Mouse (Mus musculus): Measurements from ENCODE around the gene Aip.

Gene Aip

GRCm38 (mm10) chr19:4125741-4126696 lies at the start of gene Aip:
Gene Aip, minus strand, starts transcription at chr19:4125858.
- peak; percentile 98 to 99 for DNase-seq

GRCm38 (mm10) chr19:4172925-4173324 lies 47.3 kb upstream of the Aip start:
- no peak for DNase-seq

- no peak for DNase-seq
Observed at GRCm38 (mm10) chr19:4171393-4172290, 46.0 kb upstream of the Aip start.

GRCm38 (mm10) chr19:4170723-4171392 lies 45.2 kb upstream of the Aip start:
- DNase-seq, result no peak

- DNase-seq, result no peak
Observed at GRCm38 (mm10) chr19:4169810-4170209, 44.2 kb upstream of the Aip start.

GRCm38 (mm10) chr19:4169378-4169784 lies 43.7 kb upstream of the Aip start:
- peak; percentile 99 to 100 for DNase-seq

- DNase-seq, result peak in 1 of 2 experiments; percentile 5
Observed at GRCm38 (mm10) chr19:4166678-4167476, 41.2 kb upstream of the Aip start.

GRCm38 (mm10) chr19:4164721-4165120 lies 39.1 kb upstream of the Aip start:
- peak in 1 of 2 experiments; percentile 5 for DNase-seq

- no peak for DNase-seq
Observed at GRCm38 (mm10) chr19:4164100-4164499, 38.4 kb upstream of the Aip start.

GRCm38 (mm10) chr19:4163543-4163887 lies 37.9 kb upstream of the Aip start:
- DNase-seq, result no peak

- peak; percentile 90 to 92 for DNase-seq
Observed at GRCm38 (mm10) chr19:4162646-4163542, 37.2 kb upstream of the Aip start, which contains the start of gene Rps6kb2. Gene Rps6kb2, minus strand, starts transcription at chr19:4163354.

GRCm38 (mm10) chr19:4159049-4159448 lies 33.4 kb upstream of the Aip start:
- no peak for DNase-seq

- DNase-seq, result no peak
Observed at GRCm38 (mm10) chr19:4156771-4157170, 31.1 kb upstream of the Aip start.

- no peak for DNase-seq
Observed at GRCm38 (mm10) chr19:4156073-4156579, 30.5 kb upstream of the Aip start.

GRCm38 (mm10) chr19:4155223-4156072 lies 29.8 kb upstream of the Aip start:
- no peak for DNase-seq

GRCm38 (mm10) chr19:4154437-4155222 lies 29.0 kb upstream of the Aip start:
- DNase-seq, result peak; percentile 73 to 79

- no peak for DNase-seq
Observed at GRCm38 (mm10) chr19:4153232-4153654, 27.6 kb upstream of the Aip start, which contains the start of gene Ptprcap. Gene Ptprcap, plus strand, starts transcription at chr19:4153604.

- DNase-seq, result no peak
Observed at GRCm38 (mm10) chr19:4152445-4153231, 27.0 kb upstream of the Aip start.

All from spleen, adult 18-20 months (tissue).